Mouse (Mus musculus) heart, postnatal 0 days (tissue): ENCODE results near the gene Nab2. TPM values are rescaled to one million over a fixed set of nuclear protein-coding genes. Genes with fewer than 3 reads are reported as not detected.

Source experiments
- ATAC-seq: fragments of 200-750 bp; cut with Nextera tagmentation; 2 replicates; pipeline ENCODE4 v1.8.0; 2017; ENCODE audit warnings: low read depth, moderate number of reproducible peaks, moderate library complexity; ENCODE audit not compliant: insufficient read depth
- DNase-seq: peaks from one replicate; pipeline ENCODE4 v3.0.0-alpha.2; 2016; ENCODE audit warnings: low spot score
- H3K27ac ChIP-seq: fragments of 300-500 bp; sonication (generic); 2 replicates; pipeline ENCODE4 v1.5.1; 2014; ENCODE audit warnings: low read depth, mild to moderate bottlenecking
- H3K27me3 ChIP-seq: fragments of 300-500 bp; sonication (generic); 2 replicates; pipeline ENCODE4 v1.6.1; 2014; ENCODE audit warnings: low read length, mixed read lengths; ENCODE audit not compliant: control insufficient read depth, insufficient read depth
- H3K36me3 ChIP-seq: fragments of 300-500 bp; sonication (generic); replicated peaks from 2 replicates; pipeline ENCODE4 v1.6.1; 2014; ENCODE audit warnings: low read length, mixed read lengths; ENCODE audit not compliant: control insufficient read depth, insufficient read depth
- H3K4me1 ChIP-seq: fragments of 300-500 bp; sonication (generic); 2 replicates; pipeline ENCODE4 v1.6.1; 2014; ENCODE audit warnings: antibody characterized with exemption; ENCODE audit not compliant: control insufficient read depth, insufficient read depth
- H3K4me2 ChIP-seq: fragments of 300-500 bp; sonication (generic); 2 replicates; pipeline ENCODE4 v1.6.1; 2014; ENCODE audit warnings: low read depth, mild to moderate bottlenecking, low read length, moderate library complexity
- H3K4me3 ChIP-seq: fragments of 300-500 bp; sonication (generic); 2 replicates; pipeline ENCODE4 v1.5.1; 2014; ENCODE audit warnings: low read depth, low read length
- H3K9ac ChIP-seq: fragments of 300-500 bp; sonication (generic); replicated peaks from 2 replicates; pipeline ENCODE4 v1.6.1; 2014; ENCODE audit warnings: low read depth, low read length, mixed read lengths
- H3K9me3 ChIP-seq: fragments of 300-500 bp; sonication (generic); replicated peaks from 2 replicates; pipeline ENCODE4 v1.6.1; 2016; ENCODE audit warnings: low read length; ENCODE audit not compliant: control insufficient read depth
- CTCF ChIP-seq: IDR thresholded peaks from 2 replicates; pipeline ENCODE4 v1.5.1; 2016; ENCODE audit warnings: antibody characterized with exemption, control low read depth, low read depth
- EP300 ChIP-seq: IDR thresholded peaks from 2 replicates; pipeline ENCODE4 v1.6.1; 2016; ENCODE audit warnings: antibody characterized with exemption, low read depth
- WGBS: fragments of 180-500 bp; shearing (Covaris S2); extraction: QIAGEN DNeasy Blood & Tissue Kit; methylation state at CpG from one replicate; pipeline ENCODE4 v1.1.7; 2014; 5-methylcytosine and 5-hydroxymethylcytosine counted together
- polyA plus RNA-seq: library from polyadenylated mRNA; unstranded; fragments of >200 nt; fragmentation: Nextera tagmentation; extraction: Ambion mirVana; gene quantifications from 2 replicates; pipeline ENCODE4 v1.2.1, GENCODE M21; 2015
- total RNA-seq: library from RNA; depleted of rRNA; stranded (reverse); fragments of >200 nt; gene quantifications from 2 replicates; pipeline ENCODE4 v1.2.3, GENCODE M21; 2014; ENCODE audit warnings: low replicate concordance

Gene Nab2
- total and polyA plus RNA-seq, 2 experiments from 2014 or later = 4.0 to 15.3 TPM

GRCm38 (mm10) chr10:127705783-127706182 lies 37.4 kb upstream of the Nab2 start:
- no peak for TF ChIP-seq EP300
- Histone ChIP-seq H3K27me3 (no peaks in the 10 kb centered on the region), H3K36me3 (no peaks in the 10 kb centered on the region), H3K9me3 (no peaks in the 10 kb centered on the region), H3K4me2 (no peak overlapping the region), H3K27ac (no peak overlapping the region), H3K4me3 (no peak overlapping the region), H3K9ac (no peak overlapping the region), H3K4me1 (peaks cover 12% of the 10 kb centered on the region)
- 92% methylated on average over 4 of the region's 4 CpGs for WGBS
- DNase-seq (no peak), ATAC-seq (no peak)

GRCm38 (mm10) chr10:127704766-127705220 lies 36.4 kb upstream of the Nab2 start, which contains the start of gene Myo1a:
Gene Myo1a (plus strand): TSS chr10:127705170.
- no peak within 1 kb of the TSS for H3K9ac ChIP-seq

GRCm38 (mm10) chr10:127704293-127704692 lies 35.9 kb upstream of the Nab2 start:
- DNase-seq (no peak), ATAC-seq (no peak)
- no peaks in the 10 kb centered on the region for H3K27me3 ChIP-seq
- no peaks in the 10 kb centered on the region for H3K9me3 ChIP-seq
- no peak overlapping the region for H3K9ac ChIP-seq
- no peak for TF ChIP-seq EP300
- TF ChIP-seq CTCF = no peak
- no peak overlapping the region for H3K4me2 ChIP-seq
- no peak overlapping the region for H3K4me3 ChIP-seq
- H3K36me3 ChIP-seq = no peaks in the 10 kb centered on the region
- no peak overlapping the region for H3K27ac ChIP-seq
- 53% methylated on average over 2 of the region's 2 CpGs for WGBS
- H3K4me1 ChIP-seq = peaks cover 12% of the 10 kb centered on the region

More at GRCm38 (mm10) chr10:127704766-127705220, 36.4 kb upstream of the Nab2 start, which contains the start of gene Myo1a:
- no peak for DNase-seq
- no peaks in the 10 kb centered on the region for H3K27me3 ChIP-seq
- no peak for TF ChIP-seq EP300
- no peak for TF ChIP-seq CTCF
- H3K4me3 ChIP-seq = no peak within 1 kb of the TSS
- WGBS = 42% methylated on average over 2 of the region's 2 CpGs
- H3K27ac ChIP-seq = no peak within 1 kb of the TSS
- H3K36me3 ChIP-seq = no peaks in the 10 kb centered on the region
- H3K4me1 ChIP-seq = peaks cover 12% of the 10 kb centered on the region
- H3K9me3 ChIP-seq = no peaks in the 10 kb centered on the region
- no peak within 1 kb of the TSS for H3K4me2 ChIP-seq
- no peak for ATAC-seq

GRCm38 (mm10) chr10:127703299-127703698 lies 34.9 kb upstream of the Nab2 start:
- TF ChIP-seq EP300 = no peak
- no peak for TF ChIP-seq CTCF
- ATAC-seq (no peak), DNase-seq (no peak)
- H3K36me3 ChIP-seq = peaks cover 5% of the 10 kb centered on the region; the same call in 1 of the 2 replicates
- no peak overlapping the region for H3K4me2 ChIP-seq
- H3K27me3 ChIP-seq = no peaks in the 10 kb centered on the region
- WGBS = 27% methylated on average over 3 of the region's 4 CpGs
- no peak overlapping the region for H3K4me3 ChIP-seq
- H3K4me1 ChIP-seq = peaks cover 12% of the 10 kb centered on the region
- no peak overlapping the region for H3K27ac ChIP-seq
- H3K9ac ChIP-seq = no peak overlapping the region
- H3K9me3 ChIP-seq = no peaks in the 10 kb centered on the region

- DNase-seq = no peak
- H3K9ac ChIP-seq = no peak overlapping the region
- peaks cover 39% of the 10 kb centered on the region for H3K36me3 ChIP-seq
- TF ChIP-seq CTCF = no peak
- TF ChIP-seq EP300 = no peak
- no peaks in the 10 kb centered on the region for H3K27me3 ChIP-seq
- H3K27ac ChIP-seq = no peak overlapping the region
- no peak for ATAC-seq
- H3K4me2 ChIP-seq = no peak overlapping the region
- H3K9me3 ChIP-seq = no peaks in the 10 kb centered on the region
- 89% methylated on average over 7 of the region's 7 CpGs for WGBS
- H3K4me3 ChIP-seq = no peak overlapping the region
- no peaks in the 10 kb centered on the region for H3K4me1 ChIP-seq
Measured at GRCm38 (mm10) chr10:127698966-127699365, 30.6 kb upstream of the Nab2 start.

- no peaks in the 10 kb centered on the region for H3K9me3 ChIP-seq
- H3K27me3 ChIP-seq = no peaks in the 10 kb centered on the region
- TF ChIP-seq CTCF (no peak), EP300 (no peak)
- 89% methylated on average over 7 of the region's 7 CpGs for WGBS
- H3K4me2 ChIP-seq = no peak overlapping the region
- no peak overlapping the region for H3K4me3 ChIP-seq
- H3K36me3 ChIP-seq = peaks cover 57% of the 10 kb centered on the region
- no peak overlapping the region for H3K27ac ChIP-seq
- H3K9ac ChIP-seq = no peak overlapping the region
- DNase-seq (no peak), ATAC-seq (no peak)
- no peaks in the 10 kb centered on the region for H3K4me1 ChIP-seq
Measured at GRCm38 (mm10) chr10:127695775-127696174, 27.4 kb upstream of the Nab2 start.
